Mouse (Mus musculus): ENCODE measurements around the gene Etl4. TPM values are rescaled to one million over a fixed set of nuclear protein-coding genes. Genes with fewer than 3 reads are reported as not detected.

Etl4 gene
- total and polyA plus RNA-seq, 3 experiments = not detected

GRCm38 (mm10) chr2:20538871-20539270 lies 629.3 kb downstream of the Etl4 start:
- Histone ChIP-seq H3K27ac (ENCODE audit: control insufficient read depth, low read depth, low read length) (no peak overlapping the region), H3K79me2 (ENCODE audit: control insufficient read depth, insufficient read depth, low read length, poor library complexity) (no peaks in the 10 kb centered on the region), H3K4me3 (ENCODE audit: control insufficient read depth in 1 of 2, insufficient read depth in 1 of 2, low read depth in 2 of 2, low read length in 2 of 2) (no peak overlapping the region), H3K36me3 (ENCODE audit: control insufficient read depth in 1 of 2, insufficient read depth in 2 of 2, low read length in 2 of 2) (no peaks in the 10 kb centered on the region), H3K9ac (ENCODE audit: control insufficient read depth, low read depth, low read length, poor library complexity, severe bottlenecking) (no peak overlapping the region), H3K27me3 (ENCODE audit: control insufficient read depth in 1 of 2, insufficient read depth in 2 of 2, low read length in 2 of 2) (no peaks in the 10 kb centered on the region), H3K9me3 (replicated peaks; ENCODE audit: insufficient read depth, low read length) (no peaks in the 10 kb centered on the region), H3K4me1 (ENCODE audit: control insufficient read depth in 1 of 2, insufficient read depth in 2 of 2, low read length in 2 of 2) (no peaks in the 10 kb centered on the region)
- no peak for DNase-seq (ENCODE audit: low read depth, low spot score)
- TF ChIP-seq MAFK (IDR thresholded peaks at IDR 0.05; ENCODE audit: borderline replicate concordance, low read depth, low read length) (no peak), ZMIZ1 (IDR thresholded peaks at IDR 0.05; ENCODE audit: low read depth, low read length) (no peak)

GRCm38 (mm10) chr2:20541261-20541660 lies 631.7 kb downstream of the Etl4 start:
- Histone ChIP-seq H3K9ac (ENCODE audit: control insufficient read depth, low read depth, low read length, poor library complexity, severe bottlenecking) (no peak overlapping the region), H3K4me1 (ENCODE audit: control insufficient read depth in 1 of 2, insufficient read depth in 2 of 2, low read length in 2 of 2) (no peaks in the 10 kb centered on the region), H3K27ac (ENCODE audit: control insufficient read depth, low read depth, low read length) (no peak overlapping the region), H3K9me3 (replicated peaks; ENCODE audit: insufficient read depth, low read length) (no peaks in the 10 kb centered on the region), H3K4me3 (ENCODE audit: control insufficient read depth in 1 of 2, insufficient read depth in 1 of 2, low read depth in 2 of 2, low read length in 2 of 2) (no peak overlapping the region), H3K36me3 (ENCODE audit: control insufficient read depth in 1 of 2, insufficient read depth in 2 of 2, low read length in 2 of 2) (no peaks in the 10 kb centered on the region), H3K27me3 (ENCODE audit: control insufficient read depth in 1 of 2, insufficient read depth in 2 of 2, low read length in 2 of 2) (no peaks in the 10 kb centered on the region), H3K79me2 (ENCODE audit: control insufficient read depth, insufficient read depth, low read length, poor library complexity) (no peaks in the 10 kb centered on the region)
- TF ChIP-seq TCF12 (IDR thresholded peaks at IDR 0.05; ENCODE audit: low read depth, low read length) (no peak), UBTF (IDR thresholded peaks at IDR 0.05; ENCODE audit: borderline replicate concordance, insufficient read depth, low read depth, low read length) (no peak), EP300 (IDR thresholded peaks at IDR 0.05; ENCODE audit: low read depth in 1 of 2, low read length in 2 of 2) (no peak), MYB (IDR thresholded peaks at IDR 0.05; ENCODE audit: low read depth, low read length) (no peak)
- no peak for DNase-seq (ENCODE audit: low read depth, low spot score)

- no peaks in the 10 kb centered on the region for H3K36me3 ChIP-seq (ENCODE audit: control insufficient read depth in 1 of 2, insufficient read depth in 2 of 2, low read length in 2 of 2)
- H3K4me1 ChIP-seq (ENCODE audit: control insufficient read depth in 1 of 2, insufficient read depth in 2 of 2, low read length in 2 of 2) = no peaks in the 10 kb centered on the region
- no peak for TF ChIP-seq ZKSCAN1 (IDR thresholded peaks at IDR 0.05; ENCODE audit: low read depth, low read length)
- no peak overlapping the region for H3K4me3 ChIP-seq (ENCODE audit: control insufficient read depth in 1 of 2, insufficient read depth in 1 of 2, low read depth in 2 of 2, low read length in 2 of 2)
- H3K79me2 ChIP-seq (ENCODE audit: control insufficient read depth, insufficient read depth, low read length, poor library complexity) = no peaks in the 10 kb centered on the region
- no peaks in the 10 kb centered on the region for H3K27me3 ChIP-seq (ENCODE audit: control insufficient read depth in 1 of 2, insufficient read depth in 2 of 2, low read length in 2 of 2)
- no peak overlapping the region for H3K9ac ChIP-seq (ENCODE audit: control insufficient read depth, low read depth, low read length, poor library complexity, severe bottlenecking)
- no peaks in the 10 kb centered on the region for H3K9me3 ChIP-seq (replicated peaks; ENCODE audit: insufficient read depth, low read length)
- DNase-seq (ENCODE audit: low read depth, low spot score) = no peak
- H3K27ac ChIP-seq (ENCODE audit: control insufficient read depth, low read depth, low read length) = no peak overlapping the region
Measured at GRCm38 (mm10) chr2:20542286-20542685, 632.7 kb downstream of the Etl4 start.

- no peaks in the 10 kb centered on the region for H3K27me3 ChIP-seq (ENCODE audit: control insufficient read depth in 1 of 2, insufficient read depth in 2 of 2, low read length in 2 of 2)
- H3K4me1 ChIP-seq (ENCODE audit: control insufficient read depth in 1 of 2, insufficient read depth in 2 of 2, low read length in 2 of 2) = no peaks in the 10 kb centered on the region
- no peak for DNase-seq (ENCODE audit: low read depth, low spot score)
- no peaks in the 10 kb centered on the region for H3K9me3 ChIP-seq (replicated peaks; ENCODE audit: insufficient read depth, low read length)
- no peak overlapping the region for H3K27ac ChIP-seq (ENCODE audit: control insufficient read depth, low read depth, low read length)
- TF ChIP-seq TCF12 (IDR thresholded peaks at IDR 0.05; ENCODE audit: low read depth, low read length) (no peak), TAL1 (IDR thresholded peaks at IDR 0.05; ENCODE audit: low read length) (no peak), SIN3A (IDR thresholded peaks at IDR 0.05; ENCODE audit: low read length) (no peak), RAD21 (IDR thresholded peaks at IDR 0.05; ENCODE audit: low read depth, low read length) (no peak)
- H3K79me2 ChIP-seq (ENCODE audit: control insufficient read depth, insufficient read depth, low read length, poor library complexity) = no peaks in the 10 kb centered on the region
- no peaks in the 10 kb centered on the region for H3K36me3 ChIP-seq (ENCODE audit: control insufficient read depth in 1 of 2, insufficient read depth in 2 of 2, low read length in 2 of 2)
- no peak overlapping the region for H3K4me3 ChIP-seq (ENCODE audit: control insufficient read depth in 1 of 2, insufficient read depth in 1 of 2, low read depth in 2 of 2, low read length in 2 of 2)
- H3K9ac ChIP-seq (ENCODE audit: control insufficient read depth, low read depth, low read length, poor library complexity, severe bottlenecking) = no peak overlapping the region
Measured at GRCm38 (mm10) chr2:20545624-20546023, 636.0 kb downstream of the Etl4 start.
